Mouse (Mus musculus) erythroblast, adult 5-6 weeks (primary cell): ENCODE data around the gene Olfr313. TPM values are rescaled to one million over a fixed set of nuclear protein-coding genes. Genes with fewer than 3 reads are reported as not detected.
"Not testable (repeated sequence)": the region's sequence is repeated elsewhere in the genome, so short reads cannot be mapped to it uniquely, and the experiment has no call there.

ENCODE experiments used
- ATAC-seq: replicated peaks from 2 replicates; pipeline ENCODE4 v1.8.0; 2016; ENCODE audit warnings: moderate number of reproducible peaks, mild to moderate bottlenecking, moderate TSS enrichment, inconsistent platforms; ENCODE audit not compliant: poor library complexity, low FRiP score, severe bottlenecking
- total RNA-seq, 2 experiments: library from RNA; stranded (forward) in 1 of 2; stranded (reverse) in 1 of 2; fragments of 150-400 nt in 1 of 2; fragments of 200-764, 138-1000 nt in 1 of 2; gene quantifications; 2 replicates each; pipeline versions ENCODE4 v1.2.3 to v1.2.4; 2015 to 2017; ENCODE audit warnings: low replicate concordance in 2 of 2

Olfr313 gene
- total RNA-seq (2015; ENCODE audit: low replicate concordance), result not detected in 2 replicates
- not detected in 2 replicates for total RNA-seq (2017; ENCODE audit: low replicate concordance)

DNA sequence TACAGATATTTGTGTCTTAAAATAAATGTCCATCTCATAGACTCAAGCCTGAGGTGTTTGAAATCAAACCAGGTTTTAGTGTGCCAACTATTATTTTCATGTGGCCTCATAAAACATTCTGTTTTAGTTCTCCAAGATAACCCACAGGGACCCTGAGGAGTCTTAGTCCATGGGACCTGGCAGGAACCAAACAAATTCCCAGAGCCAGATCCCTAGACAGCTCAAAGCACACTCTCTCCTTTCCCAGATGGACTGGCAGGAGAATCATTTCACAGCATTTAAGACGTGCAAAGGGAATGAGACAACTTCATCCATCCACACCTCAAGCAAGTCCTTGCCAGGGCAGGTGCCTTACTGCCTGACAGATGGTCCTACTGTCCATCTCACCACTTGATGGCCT, at the start of gene Olfr313:
TSS of gene Olfr313 (plus strand) at position 301 of the 400 bp plus-strand sequence.
- ATAC-seq, result 0 out of 2 replicates have a peak, but pooled peaks have one; percentile 15

DNA sequence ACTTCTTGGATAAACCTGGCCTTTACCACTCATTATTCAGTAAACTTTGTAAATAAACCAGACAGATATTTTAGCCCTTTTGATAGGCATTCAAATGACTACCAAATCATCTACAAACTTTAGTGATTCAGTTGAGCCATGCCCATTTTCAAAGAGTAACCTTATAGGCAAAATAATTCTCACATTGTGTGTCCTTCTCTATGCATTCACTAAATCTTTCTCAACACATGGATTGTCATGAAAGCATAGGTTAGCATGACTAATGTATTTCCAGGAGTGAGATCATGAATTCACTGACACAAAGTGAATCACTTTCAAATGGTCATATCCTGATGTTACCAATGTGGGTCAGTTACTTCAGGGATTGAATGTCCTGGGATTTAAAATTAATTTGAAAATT, 41.9 kb upstream of the Olfr313 start, which contains the start of gene Olfr315:
TSS of gene Olfr315 (plus strand) at position 301 of the 400 bp plus-strand sequence.
- ATAC-seq, result no peak

DNA sequence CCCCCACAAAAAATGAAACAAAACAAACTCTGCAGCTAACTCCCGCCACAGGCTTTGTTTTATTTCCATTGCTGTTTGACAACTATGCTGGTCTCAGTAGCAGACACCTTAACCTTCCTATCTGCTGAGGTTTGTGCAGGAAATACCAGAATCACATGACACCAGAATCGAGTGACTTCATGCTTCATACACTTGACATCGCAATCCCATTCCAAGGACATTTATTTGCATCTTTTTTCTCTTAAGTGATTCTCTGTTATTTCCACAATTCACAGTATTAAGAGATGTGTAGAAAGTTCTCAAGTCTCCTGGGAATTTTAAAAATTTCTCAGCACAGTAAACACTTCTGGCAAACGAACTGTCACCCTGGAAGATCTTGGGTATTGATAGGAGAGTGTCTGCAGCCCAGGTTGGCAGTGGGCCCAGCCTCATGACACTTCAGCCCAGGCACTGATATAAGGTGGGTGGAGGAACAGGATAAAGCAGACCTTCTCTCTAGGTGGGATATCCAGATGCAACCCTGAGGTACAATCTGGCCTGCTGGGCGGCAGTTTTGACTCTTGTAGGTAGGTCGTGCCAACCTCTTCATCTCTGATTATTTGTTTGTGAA, 32.2 kb upstream of the Olfr313 start, which contains the start of gene Olfr314:
TSS of gene Olfr314 (plus strand) at position 473 of the 610 bp plus-strand sequence.
- ATAC-seq, result no peak

DNA sequence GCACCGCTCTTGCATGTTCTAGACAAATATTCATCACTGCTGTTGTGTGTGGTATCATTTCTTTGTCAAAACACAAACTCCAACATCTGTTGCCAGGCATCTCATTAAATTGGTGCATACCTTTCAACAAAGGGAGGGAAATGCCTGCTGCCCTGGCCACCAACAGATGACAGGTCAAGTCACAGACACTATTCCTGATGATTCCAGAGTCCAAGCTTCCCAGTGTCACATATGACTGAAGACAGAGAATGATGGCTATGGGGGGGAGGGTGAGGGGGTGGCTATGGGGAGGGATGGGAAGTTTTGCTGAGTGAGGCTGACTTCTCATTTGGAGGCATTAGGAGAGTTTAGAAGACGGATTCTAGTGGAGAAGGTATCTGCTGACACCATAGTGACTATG, 30.6 kb upstream of the Olfr313 start:
- no peak for ATAC-seq

DNA sequence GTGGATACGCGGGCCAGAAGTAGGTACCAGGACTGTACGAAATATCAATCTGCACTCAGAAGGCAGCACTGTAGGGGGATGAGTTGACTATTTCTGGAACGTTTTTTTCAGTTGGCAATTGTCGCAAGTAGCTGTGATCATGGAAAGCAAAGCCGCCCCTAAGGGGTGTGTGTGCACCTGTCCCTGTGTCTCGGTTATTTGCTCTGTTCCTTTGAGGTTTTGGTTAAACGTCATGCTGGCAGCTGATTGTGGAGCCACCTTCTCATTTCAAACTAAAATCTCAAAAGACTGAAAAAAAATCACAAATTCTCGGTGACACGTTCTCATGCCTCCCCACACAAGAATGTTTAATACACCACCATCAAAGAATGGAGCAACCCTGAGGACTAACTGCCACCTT, 27.1 kb upstream of the Olfr313 start:
- no peak for ATAC-seq

DNA sequence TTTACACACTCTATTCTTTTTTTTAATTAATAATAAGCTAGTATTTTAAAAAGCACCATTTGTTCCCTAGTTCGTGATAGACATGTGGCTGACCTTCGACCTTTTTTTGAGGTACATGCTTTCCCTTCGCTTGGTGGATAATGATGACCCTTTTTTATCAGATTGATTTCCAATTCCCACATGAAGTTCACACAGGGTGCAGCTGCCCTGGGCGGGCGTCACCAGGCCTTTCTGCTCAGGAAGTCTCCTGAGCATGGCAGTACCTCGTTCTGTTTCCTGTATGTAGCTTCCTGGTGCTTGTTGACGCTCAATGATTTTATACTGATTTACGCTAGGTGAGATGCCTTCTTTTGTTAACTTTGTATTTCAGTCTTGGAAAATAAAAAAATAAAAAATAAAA, 26.5 kb upstream of the Olfr313 start:
- ATAC-seq, result no peak

DNA sequence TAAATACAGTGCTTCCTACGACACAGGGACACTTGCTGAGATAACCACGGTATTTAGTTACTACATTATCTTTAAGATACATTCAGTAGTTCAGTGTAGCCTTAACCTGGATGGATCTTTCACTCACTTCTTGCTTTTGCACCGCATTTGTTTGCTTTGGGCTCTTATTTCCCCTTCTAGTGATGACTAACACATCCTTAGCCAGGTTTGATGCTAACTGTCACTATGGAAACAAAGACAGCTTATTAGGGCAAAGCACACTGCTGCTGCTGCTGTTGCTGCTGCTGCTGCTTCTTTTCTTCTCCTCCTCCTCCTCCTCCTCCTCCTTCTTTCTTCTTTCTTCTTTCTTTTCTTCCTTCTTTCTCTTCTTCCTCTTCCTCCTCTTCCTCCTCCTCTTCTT, 25.3 kb upstream of the Olfr313 start:
- ATAC-seq, result no peak

DNA sequence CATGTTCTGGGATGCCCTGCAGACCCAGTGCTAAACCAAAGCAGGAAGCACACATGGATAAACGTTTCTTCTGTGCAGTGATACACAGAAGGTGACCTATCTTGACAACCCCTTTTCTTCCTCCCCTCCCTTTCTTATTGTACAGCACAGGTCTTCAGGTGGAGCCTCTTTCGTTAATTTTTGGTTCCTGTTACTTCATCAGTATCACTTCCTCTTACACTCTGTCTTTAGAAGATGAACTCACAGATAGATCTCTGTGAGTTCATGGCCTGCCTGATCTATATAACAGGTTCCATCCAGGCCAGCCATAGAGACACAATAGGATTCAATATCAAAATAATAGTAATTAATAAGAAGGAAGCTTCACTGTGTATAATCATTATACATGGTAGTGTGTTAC, 24.7 kb upstream of the Olfr313 start:
- no peak for ATAC-seq

DNA sequence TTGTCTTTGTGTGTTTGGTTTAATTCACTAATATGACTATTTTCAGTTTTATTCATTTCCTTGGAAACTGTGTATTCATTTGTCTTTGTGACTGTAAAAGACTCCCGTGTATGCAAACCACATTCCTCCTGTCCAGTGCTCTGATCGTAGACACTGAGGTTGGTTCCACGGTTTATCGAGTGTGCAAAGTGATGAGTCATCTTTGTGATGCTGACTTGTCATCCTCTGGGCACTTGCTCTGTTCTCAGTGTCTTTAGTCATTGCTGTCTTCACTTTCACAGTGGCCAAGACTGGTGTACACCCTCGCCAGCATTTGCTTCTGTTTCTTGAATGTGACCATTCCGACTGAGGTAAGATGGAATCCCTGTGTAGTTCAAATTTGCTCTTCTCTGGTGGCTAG, 24.2 kb upstream of the Olfr313 start:
- 0 out of 2 replicates have a peak, but pooled peaks have one; percentile 46 for ATAC-seq

DNA sequence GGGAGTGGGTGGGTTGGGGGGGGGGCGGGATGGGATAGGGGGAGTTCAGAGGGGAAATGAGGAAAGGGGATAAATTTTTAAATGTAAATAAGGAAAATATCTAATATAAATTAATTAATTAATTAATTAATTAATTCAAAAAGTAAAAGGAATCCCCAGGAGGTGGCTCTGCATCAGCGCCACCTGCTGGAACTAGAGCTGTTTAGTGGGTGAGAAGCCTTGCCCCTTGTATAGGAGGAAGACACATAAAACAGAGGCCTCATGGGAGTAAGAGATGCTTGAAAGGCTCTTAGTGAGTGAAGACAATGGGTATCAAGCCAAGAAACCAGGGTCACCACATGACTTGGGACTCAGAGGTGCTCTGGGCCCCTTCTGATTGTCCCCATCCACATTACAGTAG, 18.9 kb upstream of the Olfr313 start:
- no peak for ATAC-seq

DNA sequence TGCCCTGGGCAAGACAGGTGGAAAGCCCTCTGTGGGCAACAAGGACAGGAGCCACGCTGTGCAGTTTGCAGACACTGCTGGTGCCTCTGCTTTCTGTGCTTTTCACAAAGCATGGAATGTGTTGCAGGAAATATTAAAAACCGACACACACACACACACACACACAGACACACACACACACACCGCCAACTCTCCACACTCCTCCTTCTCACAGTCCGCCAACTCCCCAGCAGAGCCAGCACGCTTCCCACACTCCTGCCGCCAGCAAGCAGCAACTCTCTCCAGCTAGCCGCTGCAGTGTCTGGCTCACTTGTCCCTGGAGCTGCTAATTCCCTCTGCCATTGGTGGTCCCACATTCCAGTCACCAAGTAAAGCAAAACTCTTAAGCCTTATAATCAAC, 17.9 kb upstream of the Olfr313 start:
- no peak for ATAC-seq

DNA sequence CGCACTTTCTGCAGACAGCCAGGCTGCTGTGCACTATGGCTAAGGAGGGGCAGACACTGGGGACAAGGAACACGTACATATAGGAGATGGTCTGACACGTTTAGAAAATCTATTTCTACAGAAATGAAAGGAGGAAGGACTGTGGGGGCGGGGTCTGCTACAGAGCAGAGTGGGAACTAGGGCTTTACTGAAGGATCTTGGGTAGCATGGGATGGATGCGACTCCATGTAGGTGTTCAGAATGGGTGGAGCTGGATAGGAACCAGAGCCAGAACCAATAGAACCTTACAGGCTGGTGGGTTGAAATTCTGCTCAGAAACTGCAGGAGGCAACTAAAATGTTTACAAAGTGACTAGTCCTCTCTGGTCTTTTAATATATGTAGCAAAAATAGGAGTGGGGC, 15.1 kb upstream of the Olfr313 start:
- no peak for ATAC-seq

DNA sequence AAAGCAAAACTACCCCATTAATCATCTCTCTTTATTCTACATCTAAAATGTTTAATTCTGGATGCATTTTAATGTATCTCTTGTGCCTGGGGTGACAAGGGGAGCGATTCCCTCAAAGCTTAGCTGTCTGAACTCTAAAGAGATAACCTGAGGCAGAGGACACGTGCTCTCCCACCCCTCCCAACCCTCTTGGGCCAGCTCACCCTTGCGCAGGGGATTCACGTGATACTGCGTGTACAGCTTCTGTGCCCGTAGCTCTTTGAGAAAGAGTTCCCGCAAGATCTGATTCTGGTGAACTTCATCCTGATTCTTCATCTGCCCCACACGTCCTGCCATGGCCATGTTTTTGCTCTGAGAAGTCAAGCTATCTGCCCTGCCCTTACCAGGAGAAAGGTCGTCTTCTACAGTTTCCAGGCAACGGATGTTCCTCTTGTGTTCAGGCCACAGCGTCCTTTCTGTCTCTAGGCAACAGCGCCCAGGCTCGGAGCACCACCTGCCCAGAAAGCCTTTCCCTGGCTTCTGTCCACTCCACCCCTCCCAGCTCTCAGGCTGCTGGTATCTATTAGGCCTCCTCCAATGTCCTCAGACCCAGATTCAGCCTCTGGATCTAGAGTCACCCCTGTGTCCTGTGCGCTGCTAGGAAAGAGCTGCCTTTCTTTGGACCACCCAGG, 13.1 kb upstream of the Olfr313 start, which contains the start of gene Fam183b:
TSS of gene Fam183b (minus strand) at position 403 of the 671 bp plus-strand sequence.
- ATAC-seq, result no peak; the same call in 1 of the 2 replicates

DNA sequence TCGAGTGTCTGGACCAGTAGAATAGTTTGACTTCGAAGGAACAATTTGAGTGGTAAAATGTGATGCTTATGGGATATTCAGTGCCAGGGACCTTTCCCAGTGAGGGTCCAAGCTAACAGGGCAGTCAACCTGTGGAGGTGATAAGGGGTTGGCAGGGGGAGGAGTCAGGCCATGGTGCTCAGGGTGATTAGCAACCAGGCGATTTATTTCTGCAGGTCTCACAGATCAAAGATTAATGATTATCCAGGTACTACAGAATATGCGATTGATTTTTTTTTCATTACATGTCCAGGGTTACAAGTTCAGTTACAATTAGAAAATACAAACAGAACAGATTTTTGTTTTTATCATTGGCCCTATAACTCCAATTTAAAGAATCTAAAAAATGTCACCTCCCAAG, 10.9 kb upstream of the Olfr313 start:
- ATAC-seq, result no peak

DNA sequence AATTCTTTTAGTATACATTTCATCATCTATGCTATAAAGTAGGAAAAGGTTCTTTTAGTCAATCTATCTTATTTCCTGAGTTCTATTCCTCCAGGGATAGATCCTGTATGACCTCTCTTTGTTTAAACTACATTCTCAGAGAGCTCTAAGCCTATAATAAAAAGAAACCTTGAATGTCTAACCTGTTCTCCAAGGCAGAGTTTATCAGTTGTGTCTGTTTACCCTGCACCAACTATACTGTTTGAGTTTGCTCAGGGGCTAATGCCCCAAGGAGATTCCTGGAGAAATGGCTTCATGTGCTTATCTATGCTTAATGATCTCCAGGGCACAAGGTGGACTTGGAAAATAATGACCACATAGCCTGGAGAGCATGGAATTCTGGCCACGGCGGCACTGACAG, 10.4 kb upstream of the Olfr313 start:
- no peak for ATAC-seq

DNA sequence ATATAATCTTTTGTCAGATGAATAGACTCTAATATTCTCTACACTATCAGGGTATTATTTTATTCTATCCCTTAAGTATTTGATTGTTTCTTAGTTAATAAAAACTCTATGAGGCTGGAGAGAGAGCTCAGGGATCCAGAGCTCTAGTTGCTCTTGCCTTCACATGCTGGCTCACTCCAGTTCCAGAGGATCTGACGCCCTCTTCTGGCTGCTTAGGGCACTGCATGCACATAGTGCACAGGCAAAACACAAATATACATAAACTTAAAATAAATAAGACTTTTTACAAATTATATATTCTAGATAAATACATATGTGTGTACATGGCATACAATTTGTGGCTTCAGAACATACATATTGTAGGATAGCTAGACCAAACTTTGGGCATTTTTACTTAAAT, 2.8 kb upstream of the Olfr313 start:
- ATAC-seq, result peak; percentile 64; the same call in 1 of the 2 replicates

DNA sequence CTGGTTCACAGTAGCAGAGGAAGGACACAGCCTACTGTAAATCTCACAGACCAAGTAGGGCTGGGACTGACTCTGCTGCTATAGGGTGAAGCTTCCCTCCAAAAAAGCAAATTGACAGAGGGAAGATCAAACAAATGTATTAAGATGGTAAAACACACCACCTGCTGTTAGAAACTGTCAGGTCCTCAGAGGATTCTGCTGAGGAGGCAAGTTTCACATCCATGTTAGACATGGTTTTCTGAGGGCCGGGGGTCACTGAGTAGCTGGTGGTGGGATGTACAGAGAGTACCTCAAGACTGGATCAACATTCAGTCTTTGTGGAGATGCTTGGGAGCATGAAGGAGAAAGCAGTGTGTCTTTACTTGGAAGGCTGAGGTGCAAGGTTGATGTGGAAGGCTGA, 876 bp downstream of the Olfr313 start:
- no peak for ATAC-seq

DNA sequence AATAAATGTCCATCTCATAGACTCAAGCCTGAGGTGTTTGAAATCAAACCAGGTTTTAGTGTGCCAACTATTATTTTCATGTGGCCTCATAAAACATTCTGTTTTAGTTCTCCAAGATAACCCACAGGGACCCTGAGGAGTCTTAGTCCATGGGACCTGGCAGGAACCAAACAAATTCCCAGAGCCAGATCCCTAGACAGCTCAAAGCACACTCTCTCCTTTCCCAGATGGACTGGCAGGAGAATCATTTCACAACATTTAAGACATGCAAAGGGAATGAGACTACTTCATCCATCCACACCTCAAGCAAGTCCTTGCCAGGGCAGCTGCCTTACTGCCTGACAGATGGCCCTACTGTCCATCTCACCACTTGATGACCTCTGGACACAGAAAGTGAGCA, 14.1 kb downstream of the Olfr313 start, which contains the start of gene Olfr312:
TSS of gene Olfr312 (plus strand) at position 301 of the 400 bp plus-strand sequence.
- ATAC-seq, result not testable (repeated sequence)

DNA sequence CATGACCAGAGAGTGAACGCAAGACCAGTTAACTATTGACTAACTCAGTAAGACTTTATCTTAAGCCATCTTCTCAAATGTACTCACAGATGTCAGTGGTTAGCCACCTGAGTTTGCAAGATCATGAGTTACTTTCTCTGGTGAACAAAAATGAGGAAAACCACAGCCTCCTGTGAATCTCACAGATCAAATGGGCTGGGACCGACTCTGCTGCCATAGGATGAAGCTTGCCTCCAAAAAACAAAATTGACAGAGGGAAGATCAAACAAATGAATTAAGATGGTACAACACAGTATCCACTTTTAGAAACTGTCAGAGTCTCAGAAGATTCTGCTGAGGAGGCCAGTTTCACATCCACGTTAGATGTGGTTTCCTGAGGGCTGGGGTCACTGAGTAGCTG, 15.0 kb downstream of the Olfr313 start:
- ATAC-seq, result no peak

DNA sequence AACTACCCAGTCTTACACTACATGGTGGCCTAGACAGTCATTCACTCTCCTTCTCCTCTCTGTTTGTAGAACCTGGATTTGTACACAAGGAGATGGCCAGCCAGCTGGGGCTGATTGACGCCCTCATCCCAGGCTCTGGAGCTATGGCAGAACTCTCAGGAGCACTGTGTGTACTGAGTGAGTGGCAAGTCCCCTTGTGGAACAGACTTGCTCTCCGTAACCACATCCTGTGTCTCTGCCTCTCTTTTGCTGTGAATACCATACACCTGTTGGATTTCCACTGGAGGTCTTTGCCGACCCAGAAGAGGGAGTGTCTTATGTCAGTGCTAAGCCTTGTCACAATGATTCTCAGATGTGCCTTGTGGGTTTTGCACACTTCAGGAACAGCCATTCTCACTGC, 17.7 kb downstream of the Olfr313 start:
- not testable (repeated sequence) for ATAC-seq

DNA sequence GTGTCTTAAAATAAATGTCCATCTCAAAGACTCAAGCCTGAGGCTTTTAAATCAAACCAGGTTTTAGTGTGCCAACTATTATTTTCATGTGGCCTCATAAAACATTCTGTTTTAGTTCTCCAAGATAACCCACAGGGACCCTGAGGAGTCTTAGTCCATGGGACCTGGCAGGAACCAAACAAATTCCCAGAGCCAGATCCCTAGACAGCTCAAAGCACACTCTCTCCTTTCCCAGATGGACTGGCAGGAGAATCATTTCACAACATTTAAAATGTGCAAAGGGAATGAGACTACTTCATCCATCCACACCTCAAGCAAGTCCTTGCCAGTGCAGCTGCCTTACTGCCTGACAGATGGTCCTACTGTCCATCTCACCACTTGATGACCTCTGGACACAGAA, 24.2 kb downstream of the Olfr313 start, which contains the start of gene Olfr311:
TSS of gene Olfr311 (plus strand) at position 301 of the 400 bp plus-strand sequence.
- ATAC-seq, result not testable (repeated sequence)
